Mouse (Mus musculus): ENCODE measurements around the gene Phactr4.

Phactr4 gene

GRCm38 (mm10) chr4:132329115-132329834, 93.0 kb downstream of the Phactr4 start, which contains the start of gene Trnau1ap:
TSS of gene Trnau1ap (minus strand) at chr4:132329538.
- peak; percentile 86 for DNase-seq

GRCm38 (mm10) chr4:132328391-132328982, 93.8 kb downstream of the Phactr4 start:
- DNase-seq, result no peak

GRCm38 (mm10) chr4:132326481-132326880, 95.8 kb downstream of the Phactr4 start:
- DNase-seq, result no peak

- no peak for DNase-seq
Observed at GRCm38 (mm10) chr4:132315711-132316110, 106.6 kb downstream of the Phactr4 start.

GRCm38 (mm10) chr4:132312627-132313026, 109.7 kb downstream of the Phactr4 start:
- DNase-seq, result no peak

GRCm38 (mm10) chr4:132311801-132312200, 110.5 kb downstream of the Phactr4 start:
- no peak for DNase-seq

GRCm38 (mm10) chr4:132311209-132311608, 111.1 kb downstream of the Phactr4 start:
- no peak for DNase-seq

GRCm38 (mm10) chr4:132309849-132310472, 112.3 kb downstream of the Phactr4 start:
- peak; percentile 48 for DNase-seq

GRCm38 (mm10) chr4:132309140-132309848, 113.0 kb downstream of the Phactr4 start:
- no peak for DNase-seq

- DNase-seq, result peak; percentile 95
Observed at GRCm38 (mm10) chr4:132308437-132309139, 113.7 kb downstream of the Phactr4 start.

GRCm38 (mm10) chr4:132306004-132306403, 116.3 kb downstream of the Phactr4 start:
- peak; percentile 26 for DNase-seq

Data from layer of hippocampus, adult 9-11 months (tissue).